Mouse (Mus musculus): Measurements from ENCODE around the gene Gm9903. TPM values are rescaled to one million over a fixed set of nuclear protein-coding genes. Genes with fewer than 3 reads are reported as not detected.
A peak's percentile ranks its signal among the peaks of the same experiment; 100 is the strongest.

Gm9903 gene
- polyA plus RNA-seq, 1 experiment from 2014 or later: 1.0 TPM

DNA sequence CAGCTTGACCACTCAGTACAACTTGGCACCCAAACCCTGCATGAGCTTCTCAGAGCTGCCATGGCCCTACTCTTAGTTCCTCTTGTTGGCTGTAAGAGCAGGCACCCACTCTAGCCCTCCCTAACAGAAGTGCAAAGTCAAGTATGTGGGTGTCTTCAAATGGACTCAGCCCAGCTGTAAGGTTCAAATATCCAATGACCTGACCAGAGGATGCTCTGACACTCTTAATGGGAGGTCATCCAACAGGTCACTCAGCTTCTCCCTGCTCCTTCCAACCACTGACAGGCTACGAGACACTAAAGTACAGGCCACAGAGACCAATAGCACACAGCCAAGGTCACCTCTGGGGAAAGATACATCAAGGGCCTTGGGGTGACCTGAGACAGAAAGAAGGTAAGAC is 20.5 kb upstream of the Gm9903 start:
- 62% methylated on average over 1 of the region's 1 CpGs for WGBS
- Histone ChIP-seq H3K4me1 (ENCODE audit: control insufficient read depth, insufficient read depth, low read length) (no peaks in the 10 kb centered on the region), H3K9me3 (ENCODE audit: control insufficient read depth, low read length) (no peaks in the 10 kb centered on the region), H3K27me3 (ENCODE audit: control insufficient read depth, insufficient read depth, low read length) (no peaks in the 10 kb centered on the region), H3K36me3 (ENCODE audit: control insufficient read depth, insufficient read depth, low read length) (peaks cover 62% of the 10 kb centered on the region), H3K4me3 (ENCODE audit: low read length) (no peak overlapping the region), H3K27ac (ENCODE audit: low read depth, low read length) (no peak overlapping the region), H3K4me2 (replicated peaks; ENCODE audit: low read depth, low read length) (no peak overlapping the region), H3K9ac (ENCODE audit: low read depth, low read length) (no peak overlapping the region)
- ATAC-seq (ENCODE audit: low FRiP score, low TSS enrichment): no peak

DNA sequence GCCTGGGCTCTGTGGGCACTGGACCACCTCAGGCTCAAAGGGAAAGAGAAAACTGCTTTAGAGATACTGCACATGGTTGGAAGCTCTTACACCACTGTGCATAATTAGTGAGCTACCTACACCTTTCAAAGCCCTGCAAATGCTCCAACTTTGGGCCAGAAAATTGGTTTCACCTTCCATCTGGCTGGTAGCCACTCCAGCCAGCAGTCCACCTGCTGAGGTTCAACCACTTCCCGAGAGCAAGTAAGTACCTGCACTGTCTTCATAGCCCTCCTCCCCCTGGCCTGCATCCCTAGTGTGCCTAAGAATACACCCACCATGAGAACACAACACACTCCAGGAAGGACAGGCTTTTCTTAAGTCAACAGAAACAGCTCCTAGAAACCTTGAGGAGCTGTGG is 17.9 kb upstream of the Gm9903 start:
- H3K36me3 ChIP-seq (ENCODE audit: control insufficient read depth, insufficient read depth, low read length): peaks cover 51% of the 10 kb centered on the region
- no peak overlapping the region for H3K27ac ChIP-seq (ENCODE audit: low read depth, low read length)
- ATAC-seq (ENCODE audit: low FRiP score, low TSS enrichment): no peak
- no peak overlapping the region for H3K4me3 ChIP-seq (ENCODE audit: low read length)
- H3K9ac ChIP-seq (ENCODE audit: low read depth, low read length): no peak overlapping the region
- no peaks in the 10 kb centered on the region for H3K9me3 ChIP-seq (ENCODE audit: control insufficient read depth, low read length)
- H3K27me3 ChIP-seq (ENCODE audit: control insufficient read depth, insufficient read depth, low read length): no peaks in the 10 kb centered on the region
- no peaks in the 10 kb centered on the region for H3K4me1 ChIP-seq (ENCODE audit: control insufficient read depth, insufficient read depth, low read length)
- H3K4me2 ChIP-seq (replicated peaks; ENCODE audit: low read depth, low read length): no peak overlapping the region
- 93% methylated on average over 1 of the region's 1 CpGs for WGBS

DNA sequence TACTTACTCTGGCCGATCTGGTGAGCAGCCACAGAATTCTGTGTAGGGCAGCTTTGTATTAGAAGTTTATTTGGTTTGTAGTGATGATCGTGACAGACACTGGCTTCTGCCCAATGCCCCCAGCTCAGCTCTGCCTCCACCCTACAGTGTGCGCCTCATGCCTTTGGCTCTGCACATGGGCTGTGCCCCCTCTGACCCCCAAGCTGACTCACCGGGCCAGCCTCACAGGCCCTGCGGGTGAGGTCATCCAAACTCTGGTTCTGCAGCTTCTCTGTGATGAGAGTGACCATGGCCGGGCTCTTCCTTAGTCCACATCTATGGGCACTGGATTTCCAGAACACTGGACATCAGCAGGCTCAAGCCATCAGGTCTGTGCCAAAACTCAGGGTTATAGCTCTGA is 15.3 kb upstream of the Gm9903 start:
- Histone ChIP-seq H3K4me2 (replicated peaks; ENCODE audit: low read depth, low read length) (no peak overlapping the region), H3K9me3 (ENCODE audit: control insufficient read depth, low read length) (no peaks in the 10 kb centered on the region), H3K36me3 (ENCODE audit: control insufficient read depth, insufficient read depth, low read length) (peaks cover 31% of the 10 kb centered on the region), H3K27me3 (ENCODE audit: control insufficient read depth, insufficient read depth, low read length) (no peaks in the 10 kb centered on the region), H3K27ac (ENCODE audit: low read depth, low read length) (no peak overlapping the region), H3K4me1 (ENCODE audit: control insufficient read depth, insufficient read depth, low read length) (no peaks in the 10 kb centered on the region), H3K4me3 (ENCODE audit: low read length) (no peak overlapping the region), H3K9ac (ENCODE audit: low read depth, low read length) (no peak overlapping the region)
- WGBS: 89% methylated on average over 6 of the region's 6 CpGs
- no peak for ATAC-seq (ENCODE audit: low FRiP score, low TSS enrichment)

DNA sequence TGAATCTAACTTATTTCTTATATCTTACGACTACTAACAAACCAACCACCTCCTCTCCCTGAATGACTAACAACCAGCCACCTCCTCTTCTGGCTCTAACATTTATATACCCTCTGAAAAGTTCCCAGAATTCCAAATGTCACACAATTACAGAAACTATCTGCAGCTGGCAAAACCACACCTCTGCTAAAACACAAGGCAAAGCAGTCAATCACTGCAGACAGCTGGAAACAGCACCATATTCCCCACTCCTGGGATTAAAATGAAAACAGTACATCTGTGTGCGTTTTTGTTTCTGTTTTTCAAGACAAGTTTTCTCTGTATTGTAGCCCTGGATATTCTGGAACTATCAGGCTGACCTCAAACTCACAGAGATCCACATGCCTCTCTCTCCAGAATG is 7.1 kb upstream of the Gm9903 start:
- no peak overlapping the region for H3K9ac ChIP-seq (ENCODE audit: low read depth, low read length)
- H3K27ac ChIP-seq (ENCODE audit: low read depth, low read length): no peak overlapping the region
- WGBS: 84% methylated on average over 2 of the region's 2 CpGs
- no peak overlapping the region for H3K4me3 ChIP-seq (ENCODE audit: low read length)
- H3K36me3 ChIP-seq (ENCODE audit: control insufficient read depth, insufficient read depth, low read length): peaks cover 7% of the 10 kb centered on the region; the same call in 1 of the 2 replicates
- no peak overlapping the region for H3K4me2 ChIP-seq (replicated peaks; ENCODE audit: low read depth, low read length)
- no peaks in the 10 kb centered on the region for H3K9me3 ChIP-seq (ENCODE audit: control insufficient read depth, low read length)
- no peak for ATAC-seq (ENCODE audit: low FRiP score, low TSS enrichment)
- peaks cover under 1% of the 10 kb centered on the region for H3K4me1 ChIP-seq (ENCODE audit: control insufficient read depth, insufficient read depth, low read length)
- H3K27me3 ChIP-seq (ENCODE audit: control insufficient read depth, insufficient read depth, low read length): no peaks in the 10 kb centered on the region

DNA sequence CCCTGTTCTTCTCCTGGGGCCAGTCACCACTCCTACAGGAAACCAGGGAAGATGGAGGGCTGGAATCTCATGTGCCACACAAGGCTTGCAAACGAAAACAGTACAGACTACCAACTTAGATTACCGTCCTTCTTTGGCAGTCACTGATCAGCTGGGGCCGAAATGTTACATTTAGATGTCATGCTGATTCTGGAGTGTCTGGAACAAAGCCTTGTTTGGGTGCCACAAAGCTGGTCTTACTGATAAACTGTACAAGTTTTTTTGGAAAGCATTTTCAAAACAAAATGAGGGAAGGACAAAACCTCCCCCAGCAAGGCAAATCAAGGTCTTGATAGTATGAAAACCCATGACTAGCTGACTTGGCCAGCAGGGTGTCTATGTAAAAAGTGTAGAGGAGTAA is 6.0 kb upstream of the Gm9903 start:
- H3K36me3 ChIP-seq (ENCODE audit: control insufficient read depth, insufficient read depth, low read length): peaks cover 7% of the 10 kb centered on the region; the same call in 1 of the 2 replicates
- H3K4me2 ChIP-seq (replicated peaks; ENCODE audit: low read depth, low read length): no peak overlapping the region
- no peaks in the 10 kb centered on the region for H3K9me3 ChIP-seq (ENCODE audit: control insufficient read depth, low read length)
- peaks cover 7% of the 10 kb centered on the region for H3K4me1 ChIP-seq (ENCODE audit: control insufficient read depth, insufficient read depth, low read length)
- no peak for ATAC-seq (ENCODE audit: low FRiP score, low TSS enrichment)
- 86% methylated on average over 3 of the region's 3 CpGs for WGBS
- H3K4me3 ChIP-seq (ENCODE audit: low read length): no peak overlapping the region
- H3K27me3 ChIP-seq (ENCODE audit: control insufficient read depth, insufficient read depth, low read length): no peaks in the 10 kb centered on the region
- H3K9ac ChIP-seq (ENCODE audit: low read depth, low read length): no peak overlapping the region
- no peak overlapping the region for H3K27ac ChIP-seq (ENCODE audit: low read depth, low read length)

DNA sequence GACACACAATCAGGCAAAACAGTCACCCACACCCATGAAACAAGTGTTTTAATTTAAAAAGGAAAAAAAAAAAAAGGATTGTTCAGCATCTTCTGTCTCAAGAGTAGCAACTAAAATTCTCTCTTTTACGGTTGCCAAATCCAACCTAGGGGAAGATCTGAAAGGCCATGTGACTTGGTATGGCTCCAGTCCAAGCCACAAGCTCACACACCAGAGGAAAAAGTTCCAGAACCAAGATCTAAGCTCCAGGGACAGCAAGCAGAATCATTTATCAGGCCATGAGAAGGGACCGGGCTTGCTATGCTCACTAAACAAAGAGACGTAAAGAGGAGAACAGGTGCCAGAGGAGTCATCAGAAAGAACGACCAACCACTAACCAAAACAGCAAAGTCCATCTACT is 1.8 kb upstream of the Gm9903 start:
- Histone ChIP-seq H3K9me3 (ENCODE audit: control insufficient read depth, low read length) (no peaks in the 10 kb centered on the region), H3K9ac (ENCODE audit: low read depth, low read length) (peak overlapping the region; percentile 78; the same call in 1 of the 2 replicates), H3K27me3 (ENCODE audit: control insufficient read depth, insufficient read depth, low read length) (no peaks in the 10 kb centered on the region), H3K27ac (ENCODE audit: low read depth, low read length) (no peak overlapping the region), H3K36me3 (ENCODE audit: control insufficient read depth, insufficient read depth, low read length) (no peaks in the 10 kb centered on the region), H3K4me1 (ENCODE audit: control insufficient read depth, insufficient read depth, low read length) (peaks cover 7% of the 10 kb centered on the region), H3K4me3 (ENCODE audit: low read length) (peak overlapping the region; percentile 95), H3K4me2 (replicated peaks; ENCODE audit: low read depth, low read length) (peak overlapping the region; percentile 72)
- no peak for ATAC-seq (ENCODE audit: low FRiP score, low TSS enrichment)
- 32% methylated on average over 4 of the region's 4 CpGs for WGBS

DNA sequence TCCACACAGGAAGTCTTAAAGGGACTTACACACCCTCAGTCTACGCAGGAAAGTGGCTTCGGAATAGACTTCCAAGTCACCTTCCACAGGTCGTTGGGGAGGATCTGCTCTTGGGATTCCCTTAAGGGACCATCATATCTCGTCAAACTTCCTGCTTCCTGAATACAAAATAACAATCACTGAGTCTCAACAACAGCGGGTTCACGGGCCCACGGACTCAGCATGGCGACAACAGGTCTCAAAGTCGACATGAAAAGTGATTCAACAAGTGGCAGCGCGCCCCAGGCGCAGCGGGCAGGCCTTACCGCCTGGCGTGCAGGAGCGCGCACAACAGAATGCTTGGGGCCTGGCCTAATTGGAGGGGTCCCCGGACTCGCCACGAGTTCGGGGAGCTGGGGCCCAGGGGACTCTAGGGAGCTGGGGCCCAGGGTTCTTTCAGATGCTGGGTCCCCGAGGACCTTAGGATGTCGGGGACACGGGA is 865 bp upstream of the Gm9903 start:
- no peaks in the 10 kb centered on the region for H3K27me3 ChIP-seq (ENCODE audit: control insufficient read depth, insufficient read depth, low read length)
- ATAC-seq (ENCODE audit: low FRiP score, low TSS enrichment): no peak; the same call in 1 of the 2 replicates
- no peaks in the 10 kb centered on the region for H3K36me3 ChIP-seq (ENCODE audit: control insufficient read depth, insufficient read depth, low read length)
- H3K4me2 ChIP-seq (replicated peaks; ENCODE audit: low read depth, low read length): peak overlapping the region; percentile 72
- H3K9ac ChIP-seq (ENCODE audit: low read depth, low read length): peak overlapping the region; percentile 78
- H3K9me3 ChIP-seq (ENCODE audit: control insufficient read depth, low read length): no peaks in the 10 kb centered on the region
- peak overlapping the region; percentile 88 for H3K27ac ChIP-seq (ENCODE audit: low read depth, low read length)
- under 1% methylated on average over 24 of the region's 24 CpGs for WGBS
- peak overlapping the region; percentile 95 for H3K4me3 ChIP-seq (ENCODE audit: low read length)
- H3K4me1 ChIP-seq (ENCODE audit: control insufficient read depth, insufficient read depth, low read length): peaks cover 7% of the 10 kb centered on the region

DNA sequence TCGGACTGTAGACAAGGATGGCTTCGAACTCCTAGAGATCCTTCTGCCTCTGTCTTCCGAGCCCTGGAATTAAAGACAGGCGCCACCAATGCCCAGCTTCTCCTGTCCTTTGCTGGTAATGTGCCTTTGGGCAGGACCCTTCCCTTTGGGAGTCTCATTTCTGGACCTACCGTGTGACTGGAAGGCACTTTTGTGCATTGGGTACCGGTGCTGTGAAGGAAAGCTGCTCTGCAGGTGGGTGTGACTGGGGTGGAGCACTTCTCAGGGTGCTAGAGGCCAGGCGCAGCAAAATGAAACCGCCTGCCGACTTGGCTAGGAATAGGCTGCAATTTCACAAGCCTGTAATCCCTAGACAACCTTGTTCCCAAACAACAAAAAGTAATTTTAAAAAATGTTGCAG is 336 bp downstream of the Gm9903 start:
- Histone ChIP-seq H3K27me3 (ENCODE audit: control insufficient read depth, insufficient read depth, low read length) (no peaks in the 10 kb centered on the region), H3K4me3 (ENCODE audit: low read length) (peak overlapping the region; percentile 95), H3K9ac (ENCODE audit: low read depth, low read length) (peak overlapping the region; percentile 60), H3K4me2 (replicated peaks; ENCODE audit: low read depth, low read length) (peak overlapping the region; percentile 72), H3K36me3 (ENCODE audit: control insufficient read depth, insufficient read depth, low read length) (no peaks in the 10 kb centered on the region), H3K27ac (ENCODE audit: low read depth, low read length) (peak overlapping the region; percentile 43; the same call in 1 of the 2 replicates), H3K4me1 (ENCODE audit: control insufficient read depth, insufficient read depth, low read length) (peaks cover 7% of the 10 kb centered on the region), H3K9me3 (ENCODE audit: control insufficient read depth, low read length) (no peaks in the 10 kb centered on the region)
- WGBS: 4% methylated on average over 9 of the region's 9 CpGs
- peak; percentile 8; the same call in 1 of the 2 replicates for ATAC-seq (ENCODE audit: low FRiP score, low TSS enrichment)

DNA sequence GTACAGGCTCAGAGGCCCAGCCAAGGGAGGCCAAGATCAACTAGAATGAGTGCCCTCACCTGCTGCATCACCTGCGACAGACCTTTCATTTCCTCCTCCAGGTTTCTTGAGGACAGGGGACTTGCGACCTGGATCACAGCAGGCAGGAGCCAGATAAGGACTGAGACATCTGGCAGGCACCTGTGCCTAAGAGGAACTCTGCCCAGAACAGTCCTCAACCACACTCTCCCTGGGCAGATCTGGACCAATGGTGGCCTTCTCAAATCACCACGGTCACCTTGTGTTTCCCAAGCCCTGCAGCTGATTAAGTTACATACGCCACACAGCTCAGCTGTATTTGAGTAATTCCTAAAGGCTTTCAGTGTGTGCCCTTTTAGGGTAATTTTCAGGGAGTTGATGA is 890 bp downstream of the Gm9903 start:
- Histone ChIP-seq H3K4me1 (ENCODE audit: control insufficient read depth, insufficient read depth, low read length) (peaks cover 7% of the 10 kb centered on the region), H3K27me3 (ENCODE audit: control insufficient read depth, insufficient read depth, low read length) (no peaks in the 10 kb centered on the region), H3K4me2 (replicated peaks; ENCODE audit: low read depth, low read length) (peak overlapping the region; percentile 72; the same call in 1 of the 2 replicates), H3K9ac (ENCODE audit: low read depth, low read length) (peak overlapping the region; percentile 60; the same call in 1 of the 2 replicates), H3K27ac (ENCODE audit: low read depth, low read length) (no peak overlapping the region), H3K4me3 (ENCODE audit: low read length) (no peak overlapping the region), H3K36me3 (ENCODE audit: control insufficient read depth, insufficient read depth, low read length) (no peaks in the 10 kb centered on the region), H3K9me3 (ENCODE audit: control insufficient read depth, low read length) (no peaks in the 10 kb centered on the region)
- ATAC-seq (ENCODE audit: low FRiP score, low TSS enrichment): no peak
- 65% methylated on average over 4 of the region's 4 CpGs for WGBS
